Mouse (Mus musculus) forebrain, embryonic 16.5 days (tissue): ENCODE measurements around the gene Nrip1. TPM values are rescaled to one million over a fixed set of nuclear protein-coding genes. Genes with fewer than 3 reads are reported as not detected.

Source experiments
- ATAC-seq: fragments of 200-750 bp; cut with Nextera tagmentation; 2 replicates; pipeline ENCODE4 v1.8.0; 2017; ENCODE audit warnings: mild to moderate bottlenecking, moderate library complexity
- H3K27ac ChIP-seq: fragments of 300-500 bp; sonication (generic); 2 replicates; pipeline ENCODE4 v1.5.1; 2014; ENCODE audit warnings: low read length, control low read depth
- H3K27me3 ChIP-seq: fragments of 300-500 bp; sonication (generic); replicated peaks from 2 replicates; pipeline ENCODE4 v1.6.1; 2014; ENCODE audit warnings: low read length; ENCODE audit not compliant: control insufficient read depth, insufficient read depth
- H3K36me3 ChIP-seq: fragments of 300-500 bp; sonication (generic); 2 replicates; pipeline ENCODE4 v1.6.1; 2014; ENCODE audit not compliant: control insufficient read depth, insufficient read depth
- H3K4me1 ChIP-seq: fragments of 300-500 bp; sonication (generic); replicated peaks from 2 replicates; pipeline ENCODE4 v1.6.1; 2014; ENCODE audit warnings: low read length; ENCODE audit not compliant: control insufficient read depth, insufficient read depth
- H3K4me2 ChIP-seq: fragments of 300-500 bp; sonication (generic); 2 replicates; pipeline ENCODE4 v1.6.1; 2014; ENCODE audit warnings: mild to moderate bottlenecking, low read length, control low read depth
- H3K4me3 ChIP-seq: fragments of 300-500 bp; sonication (generic); replicated peaks from 2 replicates; pipeline ENCODE4 v1.5.1; 2014; ENCODE audit warnings: mild to moderate bottlenecking, low read length, control low read depth
- H3K9ac ChIP-seq: fragments of 300-500 bp; sonication (generic); replicated peaks from 2 replicates; pipeline ENCODE4 v1.6.1; 2014; ENCODE audit warnings: low read depth, low read length, control low read depth
- H3K9me3 ChIP-seq: fragments of 300-500 bp; sonication (generic); 2 replicates; pipeline ENCODE4 v1.6.1; 2016; ENCODE audit warnings: low read length; ENCODE audit not compliant: control insufficient read depth
- WGBS: fragments of 180-500 bp; shearing (Covaris S2); extraction: QIAGEN DNeasy Blood & Tissue Kit; methylation state at CpG from one replicate; pipeline ENCODE4 v1.1.7; 2014; 5-methylcytosine and 5-hydroxymethylcytosine counted together
- polyA plus RNA-seq: library from polyadenylated mRNA; unstranded; fragments of >200 nt; fragmentation: Nextera tagmentation; extraction: Ambion mirVana; gene quantifications from 2 replicates; pipeline ENCODE4 v1.2.1, GENCODE M21; 2015

The Nrip1 gene
- polyA plus RNA-seq, 1 experiment from 2014 or later, result 38.7 TPM

DNA sequence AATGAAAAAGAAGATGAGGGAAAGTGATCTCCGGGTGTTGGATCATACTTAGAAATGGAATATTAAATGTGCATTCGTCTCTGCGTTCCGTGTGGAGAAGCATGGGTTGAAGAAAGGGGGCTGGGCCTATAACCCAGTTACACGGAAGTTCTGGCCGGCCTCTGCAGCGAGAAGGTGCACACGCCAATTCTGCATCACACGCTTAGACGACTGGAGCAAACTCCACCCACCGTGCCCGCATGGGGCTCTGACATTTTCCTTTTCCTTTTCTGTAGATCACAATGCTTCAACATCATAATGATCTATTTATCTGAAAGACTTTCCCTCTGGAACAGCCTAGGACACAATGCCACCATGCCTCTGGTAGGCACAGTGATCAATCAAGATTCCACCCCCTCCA is 16.5 kb downstream of the Nrip1 start:
- Histone ChIP-seq H3K4me2 (no peak overlapping the region), H3K36me3 (no peaks in the 10 kb centered on the region), H3K9ac (no peak overlapping the region), H3K4me3 (no peak overlapping the region), H3K27me3 (no peaks in the 10 kb centered on the region), H3K27ac (no peak overlapping the region), H3K4me1 (no peaks in the 10 kb centered on the region; the same call in 1 of the 2 replicates), H3K9me3 (no peaks in the 10 kb centered on the region)
- WGBS, result 93% methylated on average over 12 of the region's 12 CpGs
- no peak for ATAC-seq

GRCm38 (mm10) chr16:76355947-76356550 is 17.6 kb downstream of the Nrip1 start:
- Histone ChIP-seq H3K36me3 (no peaks in the 10 kb centered on the region), H3K4me2 (no peak overlapping the region), H3K4me1 (no peaks in the 10 kb centered on the region; the same call in 1 of the 2 replicates), H3K9ac (no peak overlapping the region), H3K27ac (no peak overlapping the region), H3K27me3 (no peaks in the 10 kb centered on the region), H3K4me3 (no peak overlapping the region), H3K9me3 (no peaks in the 10 kb centered on the region)
- ATAC-seq, result no peak
- 95% methylated on average over 14 of the region's 14 CpGs for WGBS

GRCm38 (mm10) chr16:76355267-76355666 is 18.4 kb downstream of the Nrip1 start:
- no peaks in the 10 kb centered on the region for H3K9me3 ChIP-seq
- H3K4me2 ChIP-seq, result no peak overlapping the region
- no peak overlapping the region for H3K27ac ChIP-seq
- H3K4me1 ChIP-seq, result no peaks in the 10 kb centered on the region; the same call in 1 of the 2 replicates
- H3K36me3 ChIP-seq, result no peaks in the 10 kb centered on the region
- H3K9ac ChIP-seq, result no peak overlapping the region
- WGBS, result 93% methylated on average over 5 of the region's 5 CpGs
- H3K27me3 ChIP-seq, result no peaks in the 10 kb centered on the region
- H3K4me3 ChIP-seq, result no peak overlapping the region
- no peak for ATAC-seq

- Histone ChIP-seq H3K9me3 (no peaks in the 10 kb centered on the region), H3K36me3 (no peaks in the 10 kb centered on the region), H3K27ac (no peak overlapping the region), H3K9ac (no peak overlapping the region), H3K27me3 (no peaks in the 10 kb centered on the region), H3K4me2 (no peak overlapping the region), H3K4me3 (no peak overlapping the region), H3K4me1 (no peaks in the 10 kb centered on the region; the same call in 1 of the 2 replicates)
- WGBS, result 77% methylated on average over 3 of the region's 3 CpGs
- ATAC-seq, result no peak
Observed at GRCm38 (mm10) chr16:76354841-76355240, 18.8 kb downstream of the Nrip1 start.

- WGBS, result 85% methylated on average over 7 of the region's 7 CpGs
- H3K4me2 ChIP-seq, result no peak overlapping the region
- H3K9me3 ChIP-seq, result no peaks in the 10 kb centered on the region
- no peaks in the 10 kb centered on the region; the same call in 1 of the 2 replicates for H3K4me1 ChIP-seq
- no peak for ATAC-seq
- H3K27ac ChIP-seq, result no peak overlapping the region
- no peaks in the 10 kb centered on the region for H3K27me3 ChIP-seq
- no peak overlapping the region for H3K9ac ChIP-seq
- no peaks in the 10 kb centered on the region for H3K36me3 ChIP-seq
- no peak overlapping the region for H3K4me3 ChIP-seq
Observed at GRCm38 (mm10) chr16:76354289-76354688, 19.3 kb downstream of the Nrip1 start.

GRCm38 (mm10) chr16:76350922-76351321 is 22.7 kb downstream of the Nrip1 start:
- no peak overlapping the region for H3K27ac ChIP-seq
- no peaks in the 10 kb centered on the region for H3K36me3 ChIP-seq
- no peak for ATAC-seq
- 81% methylated on average over 8 of the region's 8 CpGs for WGBS
- H3K9me3 ChIP-seq, result no peaks in the 10 kb centered on the region
- H3K4me1 ChIP-seq, result peaks cover 3% of the 10 kb centered on the region; the same call in 1 of the 2 replicates
- H3K9ac ChIP-seq, result no peak overlapping the region
- H3K4me3 ChIP-seq, result no peak overlapping the region
- H3K27me3 ChIP-seq, result no peaks in the 10 kb centered on the region
- no peak overlapping the region for H3K4me2 ChIP-seq

DNA sequence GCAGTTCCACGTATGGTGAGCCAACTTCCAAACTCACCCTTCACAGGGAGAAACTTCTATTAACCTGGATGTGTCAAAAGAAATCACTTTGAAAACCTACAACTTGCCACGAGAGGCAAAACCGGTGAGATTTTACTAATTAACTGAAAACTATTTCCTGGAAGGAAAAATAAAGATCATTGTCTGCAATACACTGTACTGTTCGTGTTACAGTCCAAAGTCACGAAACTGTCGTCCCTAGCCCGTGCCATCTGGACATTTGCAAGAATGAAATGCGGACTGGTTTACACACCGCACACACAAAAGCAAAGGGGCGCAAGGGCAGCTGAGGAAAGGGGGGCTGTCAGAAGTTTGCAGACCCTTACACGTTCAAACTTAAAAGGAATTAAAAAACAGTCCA is 24.6 kb downstream of the Nrip1 start:
- no peak overlapping the region for H3K4me3 ChIP-seq
- no peaks in the 10 kb centered on the region for H3K27me3 ChIP-seq
- peaks cover 3% of the 10 kb centered on the region; the same call in 1 of the 2 replicates for H3K4me1 ChIP-seq
- WGBS, result 73% methylated on average over 11 of the region's 11 CpGs
- no peak overlapping the region for H3K9ac ChIP-seq
- no peak for ATAC-seq
- no peaks in the 10 kb centered on the region for H3K36me3 ChIP-seq
- H3K9me3 ChIP-seq, result no peaks in the 10 kb centered on the region; the same call in 1 of the 2 replicates
- no peak overlapping the region for H3K27ac ChIP-seq
- no peak overlapping the region for H3K4me2 ChIP-seq

DNA sequence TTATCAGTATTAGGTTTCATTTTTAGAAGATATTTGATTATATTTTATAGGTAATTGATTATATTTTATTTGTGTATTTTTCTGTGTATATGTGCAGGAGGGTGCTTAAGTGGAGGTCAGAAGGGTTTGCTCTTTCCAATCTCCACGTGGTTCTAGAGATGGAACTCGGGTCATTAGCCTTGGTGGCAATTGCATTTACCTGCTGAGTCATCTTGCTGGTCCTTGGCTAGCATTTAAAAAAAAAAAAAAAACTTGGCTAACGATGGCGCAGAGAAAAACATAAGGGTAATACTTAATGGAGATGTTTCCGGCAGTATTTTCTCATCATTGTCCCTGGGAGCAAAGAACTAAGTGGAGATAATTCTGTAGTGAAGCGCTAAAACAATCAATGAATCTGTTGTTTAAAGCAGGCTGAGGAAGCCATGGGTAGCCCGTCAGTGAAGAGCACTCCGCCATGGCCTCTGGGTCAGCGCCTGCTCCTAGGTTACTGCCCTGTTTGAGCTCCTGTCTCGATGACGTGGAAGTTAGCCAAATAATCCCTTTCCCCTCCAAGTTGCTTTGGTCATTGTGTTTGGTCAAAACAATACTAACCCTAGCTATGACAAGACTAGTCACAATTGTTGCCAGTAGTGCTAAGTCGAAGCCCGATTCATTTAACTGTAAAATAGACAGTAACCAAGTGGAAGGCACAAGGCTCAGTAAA is 25.8 kb downstream of the Nrip1 start:
- H3K4me2 ChIP-seq, result no peak overlapping the region
- no peak overlapping the region for H3K27ac ChIP-seq
- 72% methylated on average over 13 of the region's 13 CpGs for WGBS
- H3K4me3 ChIP-seq, result no peak overlapping the region
- no peaks in the 10 kb centered on the region for H3K36me3 ChIP-seq
- ATAC-seq, result no peak
- no peak overlapping the region for H3K9ac ChIP-seq
- peaks cover 3% of the 10 kb centered on the region; the same call in 1 of the 2 replicates for H3K4me1 ChIP-seq
- no peaks in the 10 kb centered on the region for H3K27me3 ChIP-seq
- no peaks in the 10 kb centered on the region; the same call in 1 of the 2 replicates for H3K9me3 ChIP-seq

DNA sequence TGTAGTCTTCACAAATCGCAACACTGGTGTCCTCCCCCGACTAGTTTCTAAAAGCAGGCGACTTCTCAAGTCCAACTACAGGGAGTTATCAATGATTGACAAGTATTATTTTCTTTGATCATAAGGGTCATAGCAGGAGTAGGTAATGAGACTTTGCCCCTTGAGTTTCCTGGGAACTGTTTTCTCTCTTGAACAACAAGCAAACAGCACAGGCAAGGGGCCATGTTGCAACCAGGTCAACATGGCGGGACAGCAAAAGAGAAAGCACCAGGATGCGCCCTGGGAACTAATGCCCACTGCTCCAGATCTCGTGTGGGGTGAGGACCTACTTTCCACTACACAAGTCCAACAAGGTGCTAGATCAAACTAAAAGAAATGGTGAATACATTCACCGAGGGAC is 27.3 kb downstream of the Nrip1 start:
- no peaks in the 10 kb centered on the region for H3K27me3 ChIP-seq
- no peak overlapping the region for H3K4me3 ChIP-seq
- H3K27ac ChIP-seq, result no peak overlapping the region
- no peaks in the 10 kb centered on the region; the same call in 1 of the 2 replicates for H3K9me3 ChIP-seq
- H3K4me2 ChIP-seq, result no peak overlapping the region
- H3K4me1 ChIP-seq, result peaks cover 3% of the 10 kb centered on the region; the same call in 1 of the 2 replicates
- no peaks in the 10 kb centered on the region for H3K36me3 ChIP-seq
- no peak overlapping the region for H3K9ac ChIP-seq
- ATAC-seq, result no peak
- 96% methylated on average over 7 of the region's 7 CpGs for WGBS
